Mouse (Mus musculus): Measurements from ENCODE around the gene Rtn4ip1.
A peak's percentile ranks its signal among the peaks of the same experiment; 100 is the strongest.
"Not testable (repeated sequence)": the region's sequence is repeated elsewhere in the genome, so short reads cannot be mapped to it uniquely, and the experiment has no call there.

The Rtn4ip1 gene

GRCm38 (mm10) chr10:43928596-43928995 is 27.0 kb downstream of the Rtn4ip1 start:
- DNase-seq (ENCODE audit: low read depth), result no peak

DNA sequence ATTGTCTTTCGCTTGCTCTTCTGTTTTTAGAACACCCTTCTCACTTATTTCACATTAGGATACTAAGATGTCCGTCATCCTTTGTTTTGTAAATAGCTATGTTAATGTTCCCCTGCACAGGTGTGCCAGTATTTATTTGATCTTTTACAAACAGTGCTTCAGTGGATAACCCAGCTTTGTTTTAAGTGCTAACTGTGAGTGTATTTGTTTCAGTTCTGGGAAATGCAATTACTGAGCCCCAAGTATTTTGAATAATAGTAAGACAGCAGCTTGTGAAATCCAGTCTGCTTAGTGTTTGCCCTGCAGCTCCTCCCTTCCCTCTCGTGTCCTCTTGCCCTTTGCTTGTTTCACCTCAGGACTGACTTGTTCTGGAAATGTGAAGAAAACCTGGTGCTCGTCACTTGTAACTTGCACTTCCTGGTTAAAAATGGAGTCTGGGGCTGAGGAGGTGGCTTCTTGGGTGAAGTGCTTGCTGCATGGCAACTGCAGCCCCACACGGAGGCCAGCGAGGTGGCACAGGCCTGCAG is 37.6 kb downstream of the Rtn4ip1 start:
- no peak for DNase-seq (ENCODE audit: low read depth)

GRCm38 (mm10) chr10:43943736-43944135 is 42.1 kb downstream of the Rtn4ip1 start:
- peak; percentile 19 for DNase-seq (ENCODE audit: low read depth)

- DNase-seq (ENCODE audit: low read depth), result no peak
These were observed 43.8 kb downstream of the Rtn4ip1 start for GRCm38 (mm10) chr10:43945435-43945834.

- DNase-seq (ENCODE audit: low read depth), result peak; percentile 97
These were observed 52.3 kb downstream of the Rtn4ip1 start for GRCm38 (mm10) chr10:43953942-43954341.

DNA sequence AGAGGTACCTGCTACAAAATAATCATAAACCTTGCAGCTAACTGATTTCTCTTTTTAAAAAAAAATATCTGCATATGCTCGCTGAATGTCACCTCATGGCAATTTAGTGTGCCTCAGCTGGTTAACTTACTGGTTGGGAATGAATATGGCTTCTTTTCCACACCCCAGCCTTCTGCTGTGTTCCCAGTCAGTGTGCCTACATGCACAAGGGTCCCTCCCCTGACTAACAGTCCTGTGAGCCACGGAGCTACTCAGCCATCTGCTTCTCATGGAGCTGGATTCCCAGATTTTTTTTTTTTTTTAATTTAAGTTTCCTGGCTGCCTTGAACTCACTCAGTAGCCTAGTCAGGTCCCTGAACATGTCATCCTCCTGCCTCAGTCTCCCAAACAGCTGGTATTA is 63.3 kb downstream of the Rtn4ip1 start:
- DNase-seq (ENCODE audit: low read depth), result no peak

- peak; percentile 75 for DNase-seq (ENCODE audit: low read depth)
These were observed 71.6 kb downstream of the Rtn4ip1 start for GRCm38 (mm10) chr10:43973244-43973643.

DNA sequence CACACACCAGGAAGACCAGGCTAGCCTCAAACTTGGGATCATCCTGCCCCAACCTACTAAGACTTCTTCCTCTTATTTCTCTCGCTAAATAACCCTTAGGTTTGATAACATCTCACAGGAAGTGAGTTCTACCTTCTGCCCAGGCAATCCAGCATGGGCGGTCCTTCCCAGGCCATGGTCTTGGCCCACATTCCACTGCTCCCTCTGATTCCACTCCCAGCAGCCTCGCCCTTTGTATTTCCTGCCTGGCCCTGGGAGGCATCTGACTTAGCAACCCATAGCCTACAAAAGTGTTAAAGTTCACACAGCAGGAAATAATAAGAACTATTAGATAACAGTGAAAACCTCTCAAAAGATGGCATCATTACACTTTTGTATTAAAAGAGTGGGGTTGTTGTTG is 75.7 kb downstream of the Rtn4ip1 start:
- peak; percentile 39 for DNase-seq (ENCODE audit: low read depth)

GRCm38 (mm10) chr10:43980080-43980479 is 78.5 kb downstream of the Rtn4ip1 start:
- no peak for DNase-seq (ENCODE audit: low read depth)

- not testable (repeated sequence) for DNase-seq (ENCODE audit: low read depth)
These were observed 79.1 kb downstream of the Rtn4ip1 start for GRCm38 (mm10) chr10:43980742-43981141.

DNA sequence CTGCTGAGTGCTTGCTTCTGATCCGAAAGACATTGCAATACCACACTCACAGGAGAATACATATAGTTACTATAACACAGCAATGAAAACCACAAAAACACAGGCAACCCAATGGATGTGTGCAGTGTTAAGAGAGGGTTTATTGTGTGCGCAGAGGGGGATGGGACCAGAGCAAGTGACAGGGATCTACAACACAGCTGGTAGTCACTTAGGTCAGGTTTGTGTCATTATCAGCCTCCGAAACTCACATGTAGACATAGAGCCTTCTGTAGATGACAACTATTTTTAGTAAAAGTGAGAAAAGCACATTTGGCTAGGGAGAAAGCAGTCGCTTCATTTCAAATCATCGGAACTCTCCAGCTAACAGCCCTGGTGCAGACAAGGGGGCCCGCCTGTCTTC is 80.9 kb downstream of the Rtn4ip1 start:
- no peak for DNase-seq (ENCODE audit: low read depth)

DNA sequence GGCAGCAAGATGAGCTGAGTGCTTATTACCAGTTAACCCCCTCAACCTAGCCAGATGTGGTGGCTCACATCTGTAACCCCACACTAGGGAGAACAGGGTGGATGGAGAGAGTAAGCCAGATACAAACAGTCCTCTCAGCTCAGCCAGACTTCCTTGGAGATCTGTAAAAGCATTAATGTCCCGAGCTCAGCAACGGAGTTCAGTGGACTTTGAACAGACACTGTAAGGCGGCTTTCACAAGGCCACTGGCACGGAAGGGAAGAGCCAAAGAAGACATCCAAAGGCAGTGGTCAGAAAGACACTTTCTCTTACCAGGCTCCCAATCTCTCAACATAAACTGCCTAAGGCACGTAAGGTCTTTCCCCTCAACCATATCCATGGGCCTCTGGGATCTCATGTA is 81.6 kb downstream of the Rtn4ip1 start:
- DNase-seq (ENCODE audit: low read depth), result no peak

- DNase-seq (ENCODE audit: low read depth), result no peak
These were observed 82.3 kb downstream of the Rtn4ip1 start for GRCm38 (mm10) chr10:43983866-43984265.

- DNase-seq (ENCODE audit: low read depth), result no peak
These were observed 89.7 kb downstream of the Rtn4ip1 start for GRCm38 (mm10) chr10:43991268-43991667.

DNA sequence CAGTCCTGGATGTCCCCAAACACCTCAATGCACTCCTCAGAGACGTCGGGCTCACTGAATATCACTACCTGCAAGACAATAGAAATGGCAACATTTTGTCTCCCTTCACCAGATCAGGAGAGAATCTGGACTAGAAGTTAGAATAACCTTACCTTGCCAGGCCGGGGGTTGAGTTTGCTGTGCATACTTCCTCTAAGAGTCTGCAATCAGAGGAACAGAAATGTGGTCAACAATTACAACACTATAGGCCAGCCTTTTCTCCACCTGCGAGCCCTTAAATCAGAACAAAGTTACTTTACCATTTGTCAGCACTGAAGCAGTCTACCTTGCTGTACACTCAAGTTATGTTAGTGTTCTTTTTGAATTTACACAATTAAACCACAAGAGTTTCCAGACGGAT is 90.9 kb downstream of the Rtn4ip1 start:
- DNase-seq (ENCODE audit: low read depth), result no peak

GRCm38 (mm10) chr10:43993198-43993597 is 91.6 kb downstream of the Rtn4ip1 start:
- peak; percentile 56 for DNase-seq (ENCODE audit: low read depth)

DNA sequence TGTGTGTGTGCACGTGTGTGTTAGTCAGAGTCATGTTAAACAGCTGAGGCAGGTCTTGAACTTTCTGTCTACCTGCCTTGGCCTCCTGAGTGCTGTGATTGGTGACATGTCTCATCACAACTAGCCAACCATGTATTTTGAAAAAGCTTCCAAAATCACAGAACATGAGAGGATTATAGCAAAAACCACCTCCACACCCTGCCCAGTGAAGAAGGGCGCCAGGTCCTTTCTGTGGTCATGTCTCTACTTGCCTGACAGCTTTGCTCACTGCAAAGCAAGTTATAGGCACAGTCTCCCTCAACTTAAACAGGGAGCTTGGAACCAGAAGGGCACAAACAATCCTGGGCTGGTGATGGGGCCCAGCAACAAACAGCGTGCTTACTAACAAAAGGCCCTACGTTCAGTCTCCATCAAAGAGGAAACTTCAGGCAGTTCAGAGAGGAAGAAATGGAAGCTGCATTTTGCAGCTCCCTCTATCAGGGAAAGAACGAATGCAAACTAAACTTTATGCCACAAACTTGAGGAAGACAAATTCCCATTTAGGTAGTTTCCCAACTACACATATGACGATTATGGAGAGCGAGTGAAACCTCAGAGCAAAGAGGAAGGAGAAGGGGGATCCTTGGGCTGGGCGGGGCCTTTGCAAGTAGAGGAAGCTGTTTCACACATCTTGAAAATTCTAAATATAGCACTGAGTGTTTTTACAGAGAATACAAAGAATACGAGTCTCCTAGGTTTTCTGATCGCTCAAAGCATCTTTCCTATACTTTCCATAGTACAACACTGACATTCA is 94.4 kb downstream of the Rtn4ip1 start:
- DNase-seq (ENCODE audit: low read depth), result peak; percentile 52

DNA sequence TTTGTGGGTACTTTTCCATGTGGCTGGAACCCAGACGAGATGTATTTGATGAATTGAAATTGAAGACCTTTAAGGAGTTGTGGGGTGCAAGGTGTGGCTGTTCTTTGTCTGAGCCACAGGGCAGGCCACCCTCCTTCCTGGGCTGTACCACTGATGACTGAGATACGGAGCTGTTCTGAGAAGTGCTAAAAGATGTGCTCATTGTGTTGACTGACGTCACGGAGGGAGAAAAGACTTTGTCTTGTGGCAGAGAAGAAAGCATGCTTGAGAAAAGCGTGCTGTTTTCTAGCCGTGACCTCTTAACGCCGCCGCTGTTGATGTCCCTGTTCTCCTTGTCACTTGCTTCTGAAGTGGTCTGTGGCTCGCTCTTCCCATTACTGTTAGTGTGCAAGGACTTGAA is 95.7 kb downstream of the Rtn4ip1 start:
- no peak for DNase-seq (ENCODE audit: low read depth)

DNA sequence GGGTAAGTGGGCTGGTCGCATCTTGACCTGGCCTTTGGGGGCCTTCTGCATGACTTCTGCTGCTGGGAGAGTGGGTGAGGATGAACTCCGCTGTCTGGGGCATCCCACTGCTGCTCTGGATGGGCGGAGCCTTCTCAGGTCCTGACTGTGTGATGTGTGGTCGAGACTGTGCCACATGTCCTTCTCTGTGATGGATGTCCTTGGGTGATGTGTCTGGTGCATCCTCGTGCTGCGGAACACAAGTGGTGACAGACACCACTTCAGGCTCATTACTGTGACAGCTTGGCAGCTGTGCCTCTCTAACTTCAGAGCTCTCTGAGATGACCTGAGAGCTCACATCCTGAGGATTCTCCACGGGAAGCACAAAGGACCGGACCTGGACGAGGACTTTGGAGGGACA is 96.4 kb downstream of the Rtn4ip1 start:
- DNase-seq (ENCODE audit: low read depth), result no peak

DNA sequence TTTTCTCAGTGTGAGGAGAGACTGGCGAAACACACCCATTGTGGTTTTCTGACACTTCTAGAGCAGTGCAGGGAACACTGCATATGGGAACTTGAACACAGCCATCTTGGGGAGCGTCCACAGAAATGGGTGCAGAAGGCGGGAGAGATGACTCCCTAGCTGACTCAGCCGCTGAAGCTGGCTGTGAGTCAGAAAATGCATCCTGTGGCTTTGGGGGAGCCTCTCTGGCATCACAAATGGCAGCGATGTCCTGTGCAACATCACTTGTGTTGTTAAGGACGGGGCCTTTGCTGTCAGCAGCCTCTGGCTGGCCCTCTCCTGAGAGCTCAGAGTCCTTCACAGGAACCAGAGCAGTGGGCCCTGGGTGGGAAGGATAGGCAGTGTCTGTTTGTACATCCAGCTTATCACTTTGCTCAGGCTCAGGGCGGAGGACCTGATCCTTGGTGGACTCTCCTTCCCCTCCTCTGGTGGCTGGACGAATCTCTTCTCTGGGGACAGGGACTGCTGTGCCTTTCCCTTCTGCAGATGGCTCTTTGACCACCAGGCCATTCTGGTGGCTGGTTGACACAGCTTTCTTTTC is 97.0 kb downstream of the Rtn4ip1 start:
- peak; percentile 94 for DNase-seq (ENCODE audit: low read depth)

- peak; percentile 72 for DNase-seq (ENCODE audit: low read depth)
These were observed 98.7 kb downstream of the Rtn4ip1 start for GRCm38 (mm10) chr10:44000156-44000865.

GRCm38 (mm10) chr10:44002004-44002940 is 100.7 kb downstream of the Rtn4ip1 start:
- DNase-seq (ENCODE audit: low read depth), result no peak

Data from NIH3T3 (cell line).